Mouse (Mus musculus) midbrain, embryonic 15.5 days (tissue): ENCODE data around the gene Vps4b. TPM values are rescaled to one million over a fixed set of nuclear protein-coding genes. Genes with fewer than 3 reads are reported as not detected.

ENCODE experiments used
- ATAC-seq: fragments of 200-750 bp; cut with Nextera tagmentation; replicated peaks from 2 replicates; pipeline ENCODE4 v1.8.0; 2017; ENCODE audit warnings: moderate TSS enrichment
- H3K27ac ChIP-seq: fragments of 300-500 bp; sonication (generic); 2 replicates; pipeline ENCODE4 v1.5.1; 2015; ENCODE audit warnings: mild to moderate bottlenecking, inconsistent platforms
- H3K27me3 ChIP-seq: fragments of 300-500 bp; sonication (generic); replicated peaks from 2 replicates; pipeline ENCODE4 v1.6.1; 2015; ENCODE audit warnings: inconsistent platforms
- H3K36me3 ChIP-seq: fragments of 300-500 bp; sonication (generic); replicated peaks from 2 replicates; pipeline ENCODE4 v1.6.1; 2015; ENCODE audit warnings: inconsistent platforms
- H3K4me1 ChIP-seq: fragments of 300-500 bp; sonication (generic); 2 replicates; pipeline ENCODE4 v1.6.1; 2015; ENCODE audit warnings: inconsistent platforms
- H3K4me2 ChIP-seq: fragments of 300-500 bp; sonication (generic); 2 replicates; pipeline ENCODE4 v1.6.1; 2015; ENCODE audit warnings: inconsistent platforms, mild to moderate bottlenecking, moderate library complexity
- H3K4me3 ChIP-seq: fragments of 300-500 bp; sonication (generic); 2 replicates; pipeline ENCODE4 v1.5.1; 2015; ENCODE audit warnings: mild to moderate bottlenecking, inconsistent platforms
- H3K9ac ChIP-seq: fragments of 300-500 bp; sonication (generic); 2 replicates; pipeline ENCODE4 v1.6.1; 2015; ENCODE audit warnings: mild to moderate bottlenecking, inconsistent platforms
- H3K9me3 ChIP-seq: fragments of 300-500 bp; sonication (generic); 2 replicates; pipeline ENCODE4 v1.6.1; 2016; ENCODE audit warnings: inconsistent platforms
- WGBS: fragments of 180-500 bp; shearing (Covaris S2); methylation state at CpG from one replicate; pipeline ENCODE4 v1.1.7; 2015; ENCODE audit warnings: mixed read lengths; 5-methylcytosine and 5-hydroxymethylcytosine counted together
- polyA plus RNA-seq: library from polyadenylated mRNA; unstranded; fragments of >200 nt; fragmentation: Nextera tagmentation; extraction: Ambion mirVana; gene quantifications from 2 replicates; pipeline ENCODE4 v1.2.1, GENCODE M21; 2015

Vps4b gene
- polyA plus RNA-seq, 1 experiment from 2014 or later = 32.1 TPM

DNA sequence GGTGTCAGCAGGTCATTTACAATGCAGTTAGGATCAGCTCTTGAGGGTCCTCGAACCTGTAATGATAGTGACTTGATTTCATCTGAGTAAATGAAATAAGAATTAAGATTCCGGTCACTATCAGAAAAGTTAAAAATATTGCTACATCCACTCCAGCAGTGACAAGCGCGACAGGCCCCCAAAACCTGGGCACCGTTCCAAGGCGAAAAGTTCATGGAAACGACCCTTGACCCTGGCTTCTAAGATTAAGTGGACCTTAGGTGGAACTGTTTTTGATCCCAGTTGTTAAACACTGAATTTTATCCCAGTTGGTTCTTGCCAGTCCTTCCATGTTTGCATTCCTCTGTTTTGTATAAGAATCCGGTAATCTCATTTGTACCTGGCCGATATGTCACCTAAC is 22.4 kb downstream of the Vps4b start:
- Histone ChIP-seq H3K4me2 (no peak overlapping the region), H3K27me3 (no peaks in the 10 kb centered on the region), H3K4me3 (no peak overlapping the region), H3K9me3 (no peaks in the 10 kb centered on the region), H3K9ac (no peak overlapping the region), H3K27ac (no peak overlapping the region), H3K36me3 (peaks cover 38% of the 10 kb centered on the region; the same call in 1 of the 2 replicates), H3K4me1 (no peaks in the 10 kb centered on the region)
- no peak for ATAC-seq
- 94% methylated on average over 9 of the region's 9 CpGs for WGBS

- no peaks in the 10 kb centered on the region for H3K9me3 ChIP-seq
- no peak for ATAC-seq
- H3K27me3 ChIP-seq = no peaks in the 10 kb centered on the region
- no peak overlapping the region for H3K27ac ChIP-seq
- H3K36me3 ChIP-seq = peaks cover 29% of the 10 kb centered on the region; the same call in 1 of the 2 replicates
- H3K4me2 ChIP-seq = no peak overlapping the region
- H3K4me1 ChIP-seq = no peaks in the 10 kb centered on the region
- no peak overlapping the region for H3K9ac ChIP-seq
- H3K4me3 ChIP-seq = no peak overlapping the region
Measured at GRCm38 (mm10) chr1:106768773-106769172, 27.8 kb downstream of the Vps4b start.

- no peak overlapping the region for H3K4me3 ChIP-seq
- H3K9ac ChIP-seq = no peak overlapping the region
- no peak overlapping the region for H3K4me2 ChIP-seq
- H3K36me3 ChIP-seq = peaks cover 14% of the 10 kb centered on the region; the same call in 1 of the 2 replicates
- H3K9me3 ChIP-seq = no peaks in the 10 kb centered on the region
- ATAC-seq = no peak
- H3K4me1 ChIP-seq = no peaks in the 10 kb centered on the region
- H3K27ac ChIP-seq = no peak overlapping the region
- no peaks in the 10 kb centered on the region for H3K27me3 ChIP-seq
- WGBS = 96% methylated on average over 8 of the region's 8 CpGs
Measured at GRCm38 (mm10) chr1:106765771-106766170, 30.8 kb downstream of the Vps4b start.

GRCm38 (mm10) chr1:106764846-106765245 is 31.7 kb downstream of the Vps4b start:
- H3K9ac ChIP-seq = no peak overlapping the region
- ATAC-seq = no peak
- 90% methylated on average over 2 of the region's 2 CpGs for WGBS

DNA sequence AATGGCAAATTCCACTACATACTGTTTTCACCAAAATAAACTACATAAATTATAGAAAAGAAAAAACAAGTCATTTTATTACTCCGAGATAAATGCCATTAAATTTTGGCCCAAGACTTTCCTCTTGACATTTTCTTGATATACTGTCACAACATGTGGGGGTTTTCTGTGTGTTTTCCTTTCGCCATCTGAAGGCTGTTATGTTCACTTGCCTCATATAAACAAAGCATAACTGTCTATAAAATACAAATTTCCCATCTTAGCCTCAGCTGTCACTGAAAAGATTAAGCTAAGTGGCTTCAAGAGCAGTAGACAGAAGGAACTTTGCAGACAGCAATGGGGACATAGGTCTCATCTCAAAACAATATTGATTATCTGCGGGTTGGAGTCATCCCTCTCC is 32.2 kb downstream of the Vps4b start:
- H3K36me3 ChIP-seq = peaks cover 8% of the 10 kb centered on the region; the same call in 1 of the 2 replicates
- H3K9me3 ChIP-seq = no peaks in the 10 kb centered on the region
- H3K4me1 ChIP-seq = 0 out of 2 replicates have a peak, but pooled peaks cover 3% of the 10 kb centered on the region
- H3K9ac ChIP-seq = no peak overlapping the region
- H3K27ac ChIP-seq = no peak overlapping the region
- WGBS = 94% methylated on average over 3 of the region's 3 CpGs
- no peak overlapping the region for H3K4me3 ChIP-seq
- H3K4me2 ChIP-seq = no peak overlapping the region
- ATAC-seq = no peak
- H3K27me3 ChIP-seq = no peaks in the 10 kb centered on the region

More at GRCm38 (mm10) chr1:106764846-106765245, 31.7 kb downstream of the Vps4b start:
- Histone ChIP-seq H3K4me1 (0 out of 2 replicates have a peak, but pooled peaks cover 3% of the 10 kb centered on the region), H3K27ac (no peak overlapping the region), H3K4me2 (no peak overlapping the region), H3K36me3 (peaks cover 8% of the 10 kb centered on the region; the same call in 1 of the 2 replicates), H3K9me3 (no peaks in the 10 kb centered on the region), H3K4me3 (no peak overlapping the region), H3K27me3 (no peaks in the 10 kb centered on the region)

DNA sequence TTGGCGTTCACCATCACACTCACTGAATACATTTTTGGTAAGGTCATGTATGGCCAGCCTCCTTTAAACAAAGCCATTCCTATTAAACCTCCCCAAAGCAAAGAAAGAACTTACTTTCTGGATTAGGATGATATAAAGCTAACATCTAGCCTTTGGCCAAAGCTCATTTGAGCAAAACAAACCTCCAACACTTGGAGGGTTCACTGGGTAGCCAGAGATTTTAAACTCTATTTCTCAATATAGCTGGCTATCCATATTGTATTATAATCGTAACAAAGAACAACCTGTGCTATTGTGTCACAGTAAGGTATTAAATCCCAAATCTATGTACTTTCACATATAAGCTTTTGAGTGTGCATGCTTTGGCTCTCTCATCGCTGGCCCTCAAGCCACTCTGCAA is 35.8 kb downstream of the Vps4b start:
- Histone ChIP-seq H3K4me1 (peaks cover 16% of the 10 kb centered on the region), H3K27ac (0 out of 2 replicates have a peak overlapping the region, but pooled peaks have one; percentile 7), H3K9ac (no peak overlapping the region), H3K4me3 (no peak overlapping the region), H3K36me3 (no peaks in the 10 kb centered on the region), H3K9me3 (no peaks in the 10 kb centered on the region), H3K4me2 (peak overlapping the region; percentile 95), H3K27me3 (no peaks in the 10 kb centered on the region)
- 90% methylated on average over 3 of the region's 3 CpGs for WGBS
- ATAC-seq = no peak

- Histone ChIP-seq H3K4me1 (peaks cover 16% of the 10 kb centered on the region), H3K36me3 (no peaks in the 10 kb centered on the region; the same call in 1 of the 2 replicates), H3K4me3 (peak within 1 kb of the TSS; percentile 72), H3K9ac (peak within 1 kb of the TSS; percentile 64), H3K27me3 (no peaks in the 10 kb centered on the region), H3K27ac (peak within 1 kb of the TSS; percentile 90), H3K4me2 (peak within 1 kb of the TSS; percentile 95), H3K9me3 (no peaks in the 10 kb centered on the region)
- peak; percentile 99 for ATAC-seq
- WGBS = 1% methylated on average over 51 of the region's 51 CpGs
Measured at GRCm38 (mm10) chr1:106759572-106760435, 36.7 kb downstream of the Vps4b start, which contains the start of gene Kdsr. Kdsr (minus strand) TSS chr1:106759727.

GRCm38 (mm10) chr1:106758734-106759571 is 37.6 kb downstream of the Vps4b start:
- Histone ChIP-seq H3K9me3 (no peaks in the 10 kb centered on the region), H3K9ac (peak overlapping the region; percentile 64), H3K27me3 (no peaks in the 10 kb centered on the region), H3K4me2 (peak overlapping the region; percentile 95), H3K27ac (peak overlapping the region; percentile 90), H3K4me3 (peak overlapping the region; percentile 72), H3K36me3 (no peaks in the 10 kb centered on the region; the same call in 1 of the 2 replicates), H3K4me1 (peaks cover 16% of the 10 kb centered on the region)
- 4% methylated on average over 34 of the region's 34 CpGs for WGBS
- peak; percentile 37 for ATAC-seq

DNA sequence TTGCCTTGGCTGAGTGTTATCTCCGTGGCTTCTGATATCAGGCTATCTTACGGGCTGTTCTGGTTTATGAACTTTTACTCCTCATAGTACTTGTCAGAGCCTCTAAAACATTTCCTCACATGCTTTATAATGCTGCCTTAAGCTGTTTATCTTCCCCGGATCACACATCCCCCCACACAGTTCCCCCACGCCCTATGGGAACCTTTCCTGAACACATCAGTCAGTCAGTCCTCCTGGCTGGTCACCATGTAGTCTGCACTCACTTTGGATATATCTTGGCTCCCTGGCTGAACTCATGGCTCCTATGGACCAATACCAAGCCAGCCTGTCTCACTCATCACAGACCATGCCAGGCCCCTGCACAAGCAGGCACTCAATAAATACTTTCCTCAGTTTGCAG is 39.9 kb downstream of the Vps4b start:
- Histone ChIP-seq H3K27ac (no peak overlapping the region), H3K4me1 (peaks cover 16% of the 10 kb centered on the region), H3K4me3 (no peak overlapping the region), H3K36me3 (no peaks in the 10 kb centered on the region; the same call in 1 of the 2 replicates), H3K9ac (no peak overlapping the region), H3K27me3 (no peaks in the 10 kb centered on the region), H3K9me3 (no peaks in the 10 kb centered on the region), H3K4me2 (no peak overlapping the region)
- no peak for ATAC-seq
- 91% methylated on average over 4 of the region's 4 CpGs for WGBS

- H3K9me3 ChIP-seq = no peaks in the 10 kb centered on the region
- 96% methylated on average over 5 of the region's 5 CpGs for WGBS
- H3K9ac ChIP-seq = no peak overlapping the region
- H3K4me3 ChIP-seq = no peak overlapping the region
- H3K27me3 ChIP-seq = no peaks in the 10 kb centered on the region
- H3K4me2 ChIP-seq = no peak overlapping the region
- H3K27ac ChIP-seq = no peak overlapping the region
- peaks cover 3% of the 10 kb centered on the region for H3K36me3 ChIP-seq
- ATAC-seq = no peak
- no peaks in the 10 kb centered on the region for H3K4me1 ChIP-seq
Measured at GRCm38 (mm10) chr1:106752013-106752412, 44.5 kb downstream of the Vps4b start.

GRCm38 (mm10) chr1:106750656-106751055 is 45.9 kb downstream of the Vps4b start:
- no peaks in the 10 kb centered on the region for H3K9me3 ChIP-seq
- H3K4me2 ChIP-seq = no peak overlapping the region
- no peaks in the 10 kb centered on the region for H3K4me1 ChIP-seq
- no peaks in the 10 kb centered on the region for H3K27me3 ChIP-seq
- H3K27ac ChIP-seq = no peak overlapping the region
- 87% methylated on average over 1 of the region's 1 CpGs for WGBS
- H3K36me3 ChIP-seq = peaks cover 11% of the 10 kb centered on the region
- no peak overlapping the region for H3K9ac ChIP-seq
- no peak for ATAC-seq
- H3K4me3 ChIP-seq = no peak overlapping the region
